Mouse (Mus musculus): ENCODE measurements around the gene Matk. TPM values are rescaled to one million over a fixed set of nuclear protein-coding genes. Genes with fewer than 3 reads are reported as not detected.

Gene Matk
- polyA plus RNA-seq, 1 experiment, result not detected

DNA sequence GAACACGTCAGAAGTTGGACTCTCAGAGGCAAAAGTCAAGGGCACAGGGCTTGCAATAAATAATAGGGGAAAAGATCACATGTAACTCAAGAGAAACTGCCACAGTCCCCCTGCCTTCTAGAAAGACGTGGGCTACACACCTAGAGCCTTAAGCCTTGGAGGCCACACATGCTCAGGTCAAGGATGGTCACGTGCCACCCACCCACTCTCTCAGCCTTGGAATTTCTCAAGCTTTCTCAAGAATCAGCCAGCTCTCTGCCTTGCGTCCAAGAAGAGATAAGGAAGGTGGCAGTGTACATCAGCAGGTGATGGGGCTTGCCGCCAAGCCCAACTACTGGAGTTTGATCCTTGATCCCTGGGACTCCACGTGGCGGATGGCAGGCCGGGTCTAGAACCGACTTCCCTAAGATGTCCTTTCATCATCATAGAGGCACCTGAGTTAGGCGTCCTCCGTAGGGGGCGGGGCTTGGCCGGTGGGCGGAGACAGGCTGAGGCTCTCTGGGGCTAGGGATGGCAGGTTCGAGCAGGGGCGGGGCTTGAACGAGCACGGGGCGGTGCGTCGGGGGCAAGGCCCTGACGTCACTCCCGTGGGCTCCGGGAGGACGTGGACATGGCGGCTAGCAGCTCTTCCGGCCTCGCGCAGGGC lies 20.0 kb upstream of the Matk start, which contains the start of gene Zfr2:
TSS of gene Zfr2 (plus strand) at position 576 of the 646 bp plus-strand sequence.
- Histone ChIP-seq H3K4me1 (ENCODE audit: control insufficient read depth, insufficient read depth, insufficient read length, low read length) (peaks cover 12% of the 10 kb centered on the region), H3K4me3 (ENCODE audit: insufficient read depth, low read depth, low read length) (peak within 1 kb of the TSS; percentile 76), H3K27ac (replicated peaks; ENCODE audit: low read depth, low read length) (no peak within 1 kb of the TSS)

DNA sequence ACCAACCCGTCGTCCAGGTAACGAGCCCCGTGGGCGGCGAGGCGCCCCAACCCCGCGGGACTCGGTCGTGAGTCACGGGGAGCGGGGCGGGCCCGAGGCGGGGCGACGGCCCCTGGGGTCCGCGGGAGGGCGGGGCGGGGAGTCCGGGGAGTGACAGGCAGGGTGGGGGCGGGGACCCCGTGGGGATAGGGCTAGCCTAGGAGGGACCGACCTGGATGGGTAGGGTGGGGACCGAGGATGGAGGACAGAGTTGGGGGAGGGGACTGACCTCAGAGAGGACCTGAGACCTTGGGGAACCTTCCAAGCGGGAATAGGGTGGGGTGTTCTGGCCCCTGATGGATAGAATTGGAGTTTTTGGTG lies 19.5 kb upstream of the Matk start:
- Histone ChIP-seq H3K4me3 (ENCODE audit: insufficient read depth, low read depth, low read length) (peak overlapping the region; percentile 76), H3K27ac (replicated peaks; ENCODE audit: low read depth, low read length) (no peak overlapping the region), H3K4me1 (ENCODE audit: control insufficient read depth, insufficient read depth, insufficient read length, low read length) (peaks cover 12% of the 10 kb centered on the region)

DNA sequence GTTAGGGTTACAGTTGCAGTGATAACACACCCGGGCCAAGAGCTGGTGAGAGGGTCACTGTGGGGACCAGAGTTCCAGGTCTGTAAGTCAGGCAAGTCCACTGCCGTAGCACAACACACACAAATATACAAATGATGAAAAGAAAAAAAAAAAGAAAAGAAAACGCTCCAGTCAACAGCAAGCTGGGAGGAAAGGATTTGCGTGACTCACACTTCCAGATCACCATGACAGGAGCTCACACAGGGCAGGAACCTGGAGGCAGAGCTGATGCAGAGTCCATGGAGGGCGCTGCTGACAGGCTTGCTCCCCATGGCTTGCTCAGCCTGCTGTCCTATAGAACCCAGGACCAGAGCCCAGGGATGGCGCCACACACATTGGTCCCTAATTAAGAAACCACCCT lies 18.5 kb upstream of the Matk start:
- no peak overlapping the region for H3K27ac ChIP-seq (replicated peaks; ENCODE audit: low read depth, low read length)

DNA sequence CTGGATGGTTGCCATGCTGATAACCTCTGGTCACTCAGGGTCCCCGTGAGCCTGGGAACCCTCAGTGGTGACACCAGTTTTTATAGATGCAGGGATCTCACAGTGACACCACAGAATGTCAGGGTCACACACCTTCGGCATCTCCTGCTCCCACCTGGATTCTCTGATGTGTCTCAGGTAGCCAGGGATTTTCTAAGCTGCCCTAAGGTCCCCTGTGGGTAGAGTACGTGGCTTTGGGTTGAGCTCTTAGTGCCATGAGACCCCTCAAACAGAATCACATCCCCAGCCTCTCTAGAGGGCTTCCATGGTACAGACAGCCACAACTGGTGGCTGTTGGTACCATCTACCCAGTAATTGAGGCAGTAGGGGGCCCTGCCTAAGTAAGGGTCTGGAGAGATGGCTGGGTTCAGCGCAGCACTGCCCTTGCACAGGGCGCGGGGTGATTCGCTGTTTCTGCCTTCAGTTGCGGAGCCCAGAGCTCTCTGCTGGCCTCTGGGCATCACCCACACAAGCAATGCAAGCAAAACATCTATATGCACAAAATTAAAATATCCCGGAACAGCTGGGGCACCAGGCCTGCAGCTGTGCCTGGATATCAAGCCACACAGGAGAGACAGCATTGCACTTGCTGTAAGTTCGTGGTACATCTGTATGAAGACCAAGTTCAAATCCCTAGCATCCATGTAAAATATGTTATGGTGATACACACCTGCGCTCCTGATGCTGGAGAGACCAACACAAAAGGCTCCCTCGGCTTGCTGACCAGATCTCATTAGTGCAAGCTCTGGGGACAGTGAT lies 16.1 kb upstream of the Matk start:
- no peak overlapping the region for H3K27ac ChIP-seq (replicated peaks; ENCODE audit: low read depth, low read length)
- peaks cover 12% of the 10 kb centered on the region for H3K4me1 ChIP-seq (ENCODE audit: control insufficient read depth, insufficient read depth, insufficient read length, low read length)
- H3K4me3 ChIP-seq (ENCODE audit: insufficient read depth, low read depth, low read length), result no peak overlapping the region

More for the DNA sequence above, 18.5 kb upstream of the Matk start:
- no peak overlapping the region for H3K4me3 ChIP-seq (ENCODE audit: insufficient read depth, low read depth, low read length)
- H3K4me1 ChIP-seq (ENCODE audit: control insufficient read depth, insufficient read depth, insufficient read length, low read length), result peaks cover 12% of the 10 kb centered on the region

DNA sequence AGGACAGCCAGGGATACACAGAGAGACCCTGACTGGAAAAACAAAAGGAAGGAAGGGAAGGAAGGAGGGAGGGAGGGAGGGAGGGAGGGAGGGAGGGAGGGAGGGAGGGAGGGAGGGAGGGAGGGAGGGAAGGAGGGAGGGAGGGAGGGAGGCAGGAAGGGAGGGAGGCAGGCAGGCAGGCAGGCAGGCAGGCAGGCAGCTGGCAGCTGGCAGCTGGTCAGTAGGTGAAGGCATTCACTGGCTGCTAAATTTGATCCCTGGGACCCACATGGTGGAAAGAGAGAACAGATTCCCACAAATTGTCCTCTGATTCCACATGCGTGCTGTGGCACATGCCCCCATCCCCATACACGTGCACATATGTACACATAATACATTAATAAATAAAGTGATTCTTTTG lies 14.1 kb upstream of the Matk start:
- H3K4me1 ChIP-seq (ENCODE audit: control insufficient read depth, insufficient read depth, insufficient read length, low read length), result peaks cover 7% of the 10 kb centered on the region; the same call in 1 of the 2 replicates
- no peak overlapping the region for H3K27ac ChIP-seq (replicated peaks; ENCODE audit: low read depth, low read length)
- no peak overlapping the region for H3K4me3 ChIP-seq (ENCODE audit: insufficient read depth, low read depth, low read length)

DNA sequence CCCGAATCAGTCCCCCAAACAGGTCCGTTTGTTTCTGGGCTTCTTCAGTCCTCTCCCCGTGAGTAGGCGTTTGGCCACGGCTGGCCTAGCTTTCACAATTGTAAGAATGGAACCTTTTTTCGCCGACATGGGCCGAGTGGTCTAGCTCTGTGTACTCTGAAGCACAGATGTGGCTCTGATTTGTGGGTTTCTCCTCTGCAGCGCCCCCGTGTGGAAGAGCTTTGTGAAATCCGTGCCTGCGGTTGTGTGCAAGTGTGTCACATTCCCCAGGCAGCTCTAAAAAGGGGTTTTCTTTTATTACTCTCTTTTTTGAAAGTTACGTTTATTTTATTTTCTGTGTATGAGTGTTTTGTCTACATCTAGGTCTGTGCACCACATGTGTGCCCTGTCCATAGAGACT lies 11.9 kb upstream of the Matk start:
- no peak overlapping the region for H3K27ac ChIP-seq (replicated peaks; ENCODE audit: low read depth, low read length)
- H3K4me3 ChIP-seq (ENCODE audit: insufficient read depth, low read depth, low read length), result no peak overlapping the region
- H3K4me1 ChIP-seq (ENCODE audit: control insufficient read depth, insufficient read depth, insufficient read length, low read length), result no peaks in the 10 kb centered on the region

DNA sequence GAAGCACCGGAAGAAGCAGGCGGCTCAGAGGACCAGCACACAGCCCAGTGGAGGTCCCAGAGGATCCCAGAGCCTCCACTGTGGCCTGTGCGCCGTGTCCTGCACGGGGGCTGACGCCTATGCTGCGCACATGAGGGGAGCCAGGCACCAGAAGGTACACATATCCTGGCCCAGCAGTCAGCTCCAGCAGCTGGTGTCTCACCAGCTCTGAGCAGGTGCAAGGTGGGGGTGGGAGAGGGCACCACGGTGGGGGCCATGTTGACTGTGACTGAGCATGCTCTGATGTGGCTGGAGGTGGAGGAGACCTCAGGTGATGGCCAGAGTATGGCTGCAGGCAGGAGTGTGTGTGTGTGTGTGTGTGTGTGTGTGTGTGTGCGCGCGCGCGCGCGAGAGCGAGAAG lies 10.7 kb upstream of the Matk start:
- no peak overlapping the region for H3K4me3 ChIP-seq (ENCODE audit: insufficient read depth, low read depth, low read length)
- H3K27ac ChIP-seq (replicated peaks; ENCODE audit: low read depth, low read length), result no peak overlapping the region
- H3K4me1 ChIP-seq (ENCODE audit: control insufficient read depth, insufficient read depth, insufficient read length, low read length), result no peaks in the 10 kb centered on the region

DNA sequence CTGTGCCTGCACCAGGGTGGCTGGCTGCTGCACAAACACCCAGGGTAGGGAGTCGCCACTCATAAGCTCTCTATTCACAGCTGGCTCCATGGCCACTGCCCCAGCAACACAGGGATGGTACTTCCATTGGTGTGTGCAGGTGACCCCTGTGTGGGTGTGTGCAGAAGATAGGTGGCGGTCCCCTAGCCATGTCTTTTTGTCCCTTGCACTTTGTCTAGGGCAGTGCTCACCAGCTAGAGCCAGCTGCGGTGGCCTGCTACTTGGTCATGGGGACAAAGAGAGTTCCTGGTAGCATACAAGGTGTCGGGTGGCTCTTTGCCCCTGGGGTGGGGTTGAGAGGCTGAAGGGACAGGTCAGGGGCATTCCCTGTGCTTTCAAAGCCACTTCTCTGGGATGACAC lies 8.6 kb upstream of the Matk start:
- no peak overlapping the region for H3K4me3 ChIP-seq (ENCODE audit: insufficient read depth, low read depth, low read length)
- H3K4me1 ChIP-seq (ENCODE audit: control insufficient read depth, insufficient read depth, insufficient read length, low read length), result no peaks in the 10 kb centered on the region
- H3K27ac ChIP-seq (replicated peaks; ENCODE audit: low read depth, low read length), result no peak overlapping the region

DNA sequence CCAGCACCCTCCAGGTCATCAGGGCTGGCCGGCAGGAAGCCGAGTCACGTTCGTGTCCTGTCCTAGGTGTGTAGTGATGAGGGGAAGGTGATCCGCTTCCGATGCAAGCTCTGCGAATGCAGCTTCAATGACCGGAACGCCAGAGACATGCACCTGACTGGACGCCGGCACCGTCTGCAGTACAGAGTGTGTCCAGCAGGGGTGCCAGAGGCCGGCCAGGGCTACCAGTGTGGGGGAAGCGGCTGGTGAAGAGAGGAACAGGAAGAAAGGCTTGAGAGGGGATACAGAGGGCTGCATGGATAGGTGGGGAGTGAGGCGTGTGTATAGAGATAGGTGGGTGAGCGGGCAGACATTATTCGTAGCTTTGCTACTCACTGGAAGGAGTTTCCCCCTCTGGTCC lies 8.1 kb upstream of the Matk start:
- Histone ChIP-seq H3K4me1 (ENCODE audit: control insufficient read depth, insufficient read depth, insufficient read length, low read length) (no peaks in the 10 kb centered on the region), H3K4me3 (ENCODE audit: insufficient read depth, low read depth, low read length) (no peak overlapping the region)

DNA sequence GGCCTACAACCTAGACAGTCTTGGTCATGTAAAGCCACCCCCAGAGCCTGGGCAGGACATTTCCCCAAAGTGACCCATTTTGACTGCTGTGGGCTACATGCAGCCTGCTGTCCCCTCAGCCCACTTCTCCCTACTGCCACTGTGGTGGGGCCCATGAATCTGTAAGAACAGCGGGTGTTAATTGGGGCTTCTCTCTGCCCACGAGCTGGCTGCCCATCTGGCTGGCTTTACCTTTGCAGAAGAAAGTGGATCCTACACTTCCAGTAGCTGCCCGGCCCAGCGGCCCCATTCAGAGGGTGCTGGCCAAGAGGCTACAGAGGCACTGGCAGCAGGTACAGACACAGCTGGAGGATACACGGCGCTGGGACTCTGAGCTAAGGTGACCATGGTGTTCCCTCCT lies 7.6 kb upstream of the Matk start:
- Histone ChIP-seq H3K27ac (replicated peaks; ENCODE audit: low read depth, low read length) (no peak overlapping the region), H3K4me3 (ENCODE audit: insufficient read depth, low read depth, low read length) (no peak overlapping the region), H3K4me1 (ENCODE audit: control insufficient read depth, insufficient read depth, insufficient read length, low read length) (no peaks in the 10 kb centered on the region)

More for the DNA sequence above, 8.1 kb upstream of the Matk start:
- H3K27ac ChIP-seq (replicated peaks; ENCODE audit: low read depth, low read length), result no peak overlapping the region

DNA sequence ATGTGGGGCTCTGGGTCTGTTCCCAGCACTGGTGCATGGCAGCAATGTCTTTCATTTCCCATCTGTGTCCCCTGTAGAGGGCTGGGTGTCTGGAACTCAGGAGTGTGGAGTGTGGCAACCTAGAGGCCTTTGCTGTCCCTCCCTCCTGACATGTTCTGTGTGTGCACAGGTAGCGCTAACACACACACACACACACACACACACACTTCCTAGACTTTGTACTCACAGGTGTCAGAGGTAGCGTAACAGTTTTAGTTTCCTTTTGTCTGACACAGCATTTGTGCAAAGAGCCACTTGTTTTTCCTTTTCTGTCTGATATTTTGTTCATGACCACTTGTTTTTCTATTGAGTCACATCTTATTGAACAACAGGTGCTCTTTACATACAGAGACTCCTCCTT lies 4.9 kb upstream of the Matk start:
- Histone ChIP-seq H3K4me3 (ENCODE audit: insufficient read depth, low read depth, low read length) (no peak overlapping the region), H3K27ac (replicated peaks; ENCODE audit: low read depth, low read length) (no peak overlapping the region), H3K4me1 (ENCODE audit: control insufficient read depth, insufficient read depth, insufficient read length, low read length) (no peaks in the 10 kb centered on the region)

DNA sequence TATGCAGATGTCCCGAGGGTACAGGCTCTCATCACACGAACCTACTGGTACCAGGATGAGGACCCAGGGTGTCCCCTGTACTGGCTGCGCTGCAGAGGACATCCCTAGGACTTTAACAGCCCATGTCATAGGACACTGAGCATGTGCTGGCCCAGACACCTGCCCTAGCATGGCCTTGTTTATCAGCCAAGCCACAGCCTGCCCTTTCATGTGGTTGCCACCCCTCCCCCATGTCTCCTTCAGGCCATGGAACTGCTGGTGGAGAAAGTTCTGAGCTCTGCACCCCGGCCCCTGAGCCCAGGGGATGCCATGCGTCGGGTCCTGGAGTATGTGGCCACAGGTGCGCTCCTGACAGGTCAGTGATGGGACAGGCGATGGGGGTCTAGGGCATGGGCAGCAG lies 3.3 kb upstream of the Matk start:
- Histone ChIP-seq H3K27ac (replicated peaks; ENCODE audit: low read depth, low read length) (no peak overlapping the region), H3K4me1 (ENCODE audit: control insufficient read depth, insufficient read depth, insufficient read length, low read length) (no peaks in the 10 kb centered on the region), H3K4me3 (ENCODE audit: insufficient read depth, low read depth, low read length) (no peak overlapping the region)

DNA sequence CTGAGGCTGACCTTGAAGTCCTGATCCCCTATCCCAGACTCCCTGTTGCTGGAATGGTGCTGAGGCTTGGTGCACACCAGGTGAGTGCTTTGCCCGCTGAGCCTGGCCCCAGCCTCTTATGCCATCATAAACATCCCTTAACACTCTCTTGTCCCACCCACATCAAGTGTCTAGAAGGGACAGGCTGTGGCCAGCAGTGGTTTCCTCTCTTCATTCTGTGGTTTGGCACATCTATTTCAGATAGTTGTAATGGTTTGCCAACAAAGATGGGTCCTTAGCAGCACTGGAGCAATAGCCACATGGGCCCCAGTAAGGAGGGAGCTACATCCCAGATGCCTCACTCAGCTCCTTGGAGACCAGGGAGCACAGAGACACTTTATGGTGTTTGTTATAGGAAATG lies 2.2 kb downstream of the Matk start:
- Histone ChIP-seq H3K4me3 (ENCODE audit: insufficient read depth, low read depth, low read length) (no peak overlapping the region), H3K27ac (replicated peaks; ENCODE audit: low read depth, low read length) (no peak overlapping the region), H3K4me1 (ENCODE audit: control insufficient read depth, insufficient read depth, insufficient read length, low read length) (no peaks in the 10 kb centered on the region)

DNA sequence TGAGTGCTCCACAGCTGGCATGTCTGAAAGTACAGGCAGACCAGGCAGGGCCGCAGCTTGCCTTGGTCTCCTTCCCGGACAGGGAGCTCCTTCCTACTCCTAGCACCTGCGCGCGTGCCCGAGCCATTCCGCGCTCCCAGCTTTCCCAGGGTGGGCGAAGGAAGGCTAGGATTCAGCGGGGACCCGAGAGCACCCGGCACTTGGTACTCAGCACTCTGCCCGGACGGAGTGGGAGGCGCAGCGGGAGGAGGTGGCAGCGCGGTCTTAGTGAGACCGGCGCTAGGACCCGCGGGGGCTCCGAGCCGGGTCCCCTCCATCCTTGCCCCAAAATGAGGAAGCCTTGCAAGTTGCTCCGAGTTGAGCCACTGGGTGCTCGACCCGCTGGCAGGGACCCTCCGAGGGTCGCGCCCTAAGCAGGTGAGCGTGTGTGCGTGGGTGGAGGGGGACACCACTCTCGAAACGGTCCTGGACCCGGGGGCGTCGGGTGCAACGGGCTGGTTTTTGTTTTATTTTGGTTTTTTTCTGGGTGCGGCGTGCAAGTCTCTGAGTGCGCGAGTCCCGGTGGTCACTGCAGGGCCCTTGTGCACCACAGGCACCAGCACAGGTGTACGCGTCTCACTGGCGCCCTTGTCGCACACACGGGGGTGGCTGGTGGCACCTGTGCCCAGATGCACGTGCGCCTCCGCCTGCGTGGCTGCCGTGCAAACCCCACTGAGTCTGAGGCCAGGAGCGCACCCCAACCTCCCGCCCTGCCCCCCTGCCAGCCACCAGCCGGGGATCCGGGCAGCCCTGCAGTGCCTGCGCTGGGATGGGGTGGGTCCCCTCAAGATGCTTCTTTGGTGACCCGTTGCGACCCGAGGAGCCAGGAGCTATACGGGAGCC lies 4.7 kb downstream of the Matk start:
- Histone ChIP-seq H3K4me1 (ENCODE audit: control insufficient read depth, insufficient read depth, insufficient read length, low read length) (no peaks in the 10 kb centered on the region), H3K4me3 (ENCODE audit: insufficient read depth, low read depth, low read length) (peak overlapping the region; percentile 28; the same call in 1 of the 2 replicates)

DNA sequence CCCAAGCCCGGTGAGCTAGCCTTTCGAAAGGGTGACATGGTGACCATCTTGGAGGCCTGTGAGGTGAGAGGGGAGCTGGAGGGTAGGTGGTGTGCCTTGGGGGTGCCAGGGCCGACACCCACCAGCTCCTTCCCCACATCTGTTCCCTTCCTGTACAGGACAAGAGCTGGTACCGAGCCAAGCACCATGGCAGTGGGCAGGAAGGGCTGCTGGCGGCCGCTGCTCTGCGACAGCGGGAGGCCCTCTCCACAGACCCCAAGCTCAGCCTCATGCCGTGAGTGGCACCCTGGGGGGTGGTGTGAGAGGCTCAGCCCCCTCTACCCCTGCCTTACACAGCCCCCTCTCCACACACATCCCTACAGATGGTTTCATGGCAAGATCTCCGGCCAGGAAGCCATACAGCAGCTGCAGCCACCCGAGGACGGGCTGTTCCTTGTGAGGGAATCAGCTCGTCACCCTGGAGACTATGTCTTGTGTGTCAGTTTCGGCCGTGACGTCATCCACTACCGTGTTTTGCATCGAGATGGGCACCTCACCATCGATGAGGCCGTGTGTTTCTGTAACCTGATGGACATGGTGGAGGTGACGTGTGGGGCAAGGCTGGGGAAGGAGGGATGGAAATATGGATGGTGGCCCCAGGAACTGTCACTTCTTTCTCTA lies 6.6 kb downstream of the Matk start:
- Histone ChIP-seq H3K4me1 (ENCODE audit: control insufficient read depth, insufficient read depth, insufficient read length, low read length) (no peaks in the 10 kb centered on the region), H3K4me3 (ENCODE audit: insufficient read depth, low read depth, low read length) (no peak overlapping the region), H3K27ac (replicated peaks; ENCODE audit: low read depth, low read length) (no peak overlapping the region)

More for the DNA sequence above, 4.7 kb downstream of the Matk start:
- H3K27ac ChIP-seq (replicated peaks; ENCODE audit: low read depth, low read length), result no peak overlapping the region

Data from brown adipose tissue, adult 24 weeks (tissue).